Mouse (Mus musculus): Measurements from ENCODE around the gene Slc11a1.
"Not testable (repeated sequence)": the region's sequence is repeated elsewhere in the genome, so short reads cannot be mapped to it uniquely, and the experiment has no call there.

GRCm38 (mm10) chr1:74326916-74327315, 48.1 kb upstream of the Slc11a1 start:
- TF ChIP-seq CTCF (IDR thresholded peaks at IDR 0.05; ENCODE audit: low read depth, low read length); POLR2A (IDR thresholded peaks at IDR 0.05; ENCODE audit: extremely low read depth, insufficient read depth, low read length): not testable (repeated sequence)
